Mouse (Mus musculus) cerebellum, adult 18-20 months (tissue): ENCODE results near the gene Tnnc2.

Experiments
- DNase-seq, 2 experiments: peaks; one replicate each; pipeline ENCODE4 v3.0.0; 2021

Gene Tnnc2

GRCm38 (mm10) chr2:164734839-164735238 lies 44.9 kb downstream of the Tnnc2 start:
- no peak for DNase-seq

- DNase-seq: no peak
Measured at GRCm38 (mm10) chr2:164733259-164733658, 46.5 kb downstream of the Tnnc2 start.

GRCm38 (mm10) chr2:164731719-164732118 lies 48.0 kb downstream of the Tnnc2 start:
- no peak for DNase-seq
